ENCODE assay signal across 29 mouse cellular contexts in the genomic region with DNA sequence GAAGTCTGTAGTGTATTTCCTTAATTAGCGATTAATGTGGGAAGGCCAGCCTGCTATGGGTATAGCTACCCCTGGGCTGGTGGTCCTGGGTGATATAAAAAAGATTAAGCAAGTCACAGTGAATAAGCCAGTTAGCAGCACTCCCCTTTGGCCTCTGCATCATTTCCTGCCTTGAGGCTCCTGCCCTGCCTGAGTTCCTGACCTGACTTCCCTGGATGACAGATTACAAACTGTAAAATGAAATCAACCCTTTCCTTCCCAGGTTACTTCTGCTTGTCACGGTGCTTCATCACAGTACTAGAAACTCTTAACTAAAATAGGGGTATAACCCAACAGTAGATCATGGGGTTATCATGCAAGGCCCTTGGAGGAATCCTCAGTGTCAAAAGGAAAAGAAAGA. TPM values are rescaled to one million over a fixed set of nuclear protein-coding genes. Genes with fewer than 3 reads are reported as not detected.
DNase-seq lines count a peak whose midpoint lies in the region; ATAC-seq and TF ChIP-seq lines count a peak whose summit lies in the region.
"Had no signal": no experiment of that assay in that cellular context is flagged by ENCODE, and none has a peak within 500 bp of the region (broad histone marks: within the 10 kb centered on the region; RNA-seq: fewer than 3 reads in every experiment).

No protein-coding gene starts in this region.

- H3K4me3 ChIP-seq in heart, adult 2 months: no peak overlapping the region
- H3K4me3 ChIP-seq in lung, postnatal 0 days (ENCODE audit: low read depth, low read length): no peak overlapping the region
- H3K4me3 ChIP-seq in liver, embryonic 15.5 days (replicated peaks): no peak overlapping the region
- H3K4me3 ChIP-seq: erythroblast, embryonic 14.5 days; hindbrain, embryonic 15.5 days had no signal

- TF ChIP-seq EP300 in heart, adult 2 months (IDR thresholded peaks at IDR 0.05; ENCODE audit: insufficient read depth, low read depth, low read length): no peak
- TF ChIP-seq EP300 in lung, postnatal 0 days (IDR thresholded peaks at IDR 0.05): no peak

- no peaks in the 10 kb centered on the region for H3K9me3 ChIP-seq in lung, postnatal 0 days (ENCODE audit: low read length)
- no peaks in the 10 kb centered on the region for H3K9me3 ChIP-seq in liver, embryonic 15.5 days (replicated peaks)
- H3K9me3 ChIP-seq: G1E; hindbrain, embryonic 15.5 days had no signal

- no peak for ATAC-seq in lung, postnatal 0 days
- no peak for ATAC-seq in liver, embryonic 15.5 days (ENCODE audit: insufficient read depth)
- ATAC-seq in megakaryocyte progenitor cell, adult 5-6 weeks (replicated peaks; ENCODE audit: poor library complexity): peak; percentile 49
- ATAC-seq: forebrain, postnatal 0 days; Patski had no signal

- intact Hi-C loops in heart, adult 2 months (cut with DNase I): no loop called here

- TF ChIP-seq CTCF in heart, adult 2 months (IDR thresholded peaks at IDR 0.05): no peak
- TF ChIP-seq CTCF in lung, postnatal 0 days (IDR thresholded peaks at IDR 0.05): no peak

- peaks cover 7% of the 10 kb centered on the region for H3K79me2 ChIP-seq in heart, adult 2 months (replicated peaks; ENCODE audit: control insufficient read depth, insufficient read depth, low read length)

- H3K4me2 ChIP-seq in lung, postnatal 0 days (replicated peaks; ENCODE audit: low read depth, low read length): no peak overlapping the region
- peak overlapping the region; percentile 21; the same call in 1 of the 2 replicates for H3K4me2 ChIP-seq in liver, embryonic 15.5 days
- H3K4me2 ChIP-seq: heart, embryonic 11.5 days; hindbrain, embryonic 15.5 days had no signal

- H3K4me1 ChIP-seq in heart, adult 2 months (ENCODE audit: control insufficient read depth, insufficient read depth, low read length): peaks cover 15% of the 10 kb centered on the region
- peaks cover 4% of the 10 kb centered on the region; the same call in 1 of the 2 replicates for H3K4me1 ChIP-seq in lung, postnatal 0 days (ENCODE audit: insufficient read depth, low read depth, low read length)
- peaks cover 60% of the 10 kb centered on the region for H3K4me1 ChIP-seq in liver, embryonic 15.5 days (replicated peaks)

- H3K27me3 ChIP-seq in heart, adult 2 months (ENCODE audit: control insufficient read depth, insufficient read depth, low read length): no peaks in the 10 kb centered on the region
- no peaks in the 10 kb centered on the region for H3K27me3 ChIP-seq in lung, postnatal 0 days (replicated peaks; ENCODE audit: insufficient read depth, low read length)
- no peaks in the 10 kb centered on the region for H3K27me3 ChIP-seq in liver, embryonic 15.5 days
- H3K27me3 ChIP-seq: hindbrain, embryonic 15.5 days; Patski had no signal

- no peak overlapping the region for H3K9ac ChIP-seq in heart, adult 2 months (ENCODE audit: low read depth, low read length)
- H3K9ac ChIP-seq in lung, postnatal 0 days (replicated peaks; ENCODE audit: low read depth): no peak overlapping the region
- no peak overlapping the region for H3K9ac ChIP-seq in liver, embryonic 15.5 days
- H3K9ac ChIP-seq: forebrain, postnatal 0 days; hindbrain, embryonic 15.5 days had no signal

- H3K27ac ChIP-seq in heart, adult 2 months: peak overlapping the region; percentile 29; the same call in 1 of the 2 replicates
- no peak overlapping the region for H3K27ac ChIP-seq in lung, postnatal 0 days (ENCODE audit: low read length)
- H3K27ac ChIP-seq in liver, embryonic 15.5 days (replicated peaks): no peak overlapping the region
- H3K27ac ChIP-seq: hindbrain, embryonic 15.5 days; kidney, postnatal 0 days; stomach, postnatal 0 days had no signal

- H3K36me3 ChIP-seq in heart, adult 2 months (ENCODE audit: control insufficient read depth, insufficient read depth, low read length): peaks cover 21% of the 10 kb centered on the region
- no peaks in the 10 kb centered on the region for H3K36me3 ChIP-seq in lung, postnatal 0 days (ENCODE audit: insufficient read depth, low read length)
- H3K36me3 ChIP-seq in liver, embryonic 15.5 days (replicated peaks): no peaks in the 10 kb centered on the region
- H3K36me3 ChIP-seq: hindbrain, embryonic 15.5 days had no signal

- TF ChIP-seq POLR2A in heart, adult 2 months (IDR thresholded peaks at IDR 0.05; ENCODE audit: insufficient read depth, low read depth, low read length): no peak

- 51% methylated on average over 2 of the region's 2 CpGs for WGBS in heart, adult 2 months
- WGBS in lung, postnatal 0 days: 69% methylated on average over 2 of the region's 2 CpGs
- 49% methylated on average over 2 of the region's 2 CpGs for WGBS in liver, embryonic 15.5 days (ENCODE audit: insufficient replicate concordance)

- no peak for DNase-seq in heart, adult 2 months
- DNase-seq in heart, adult 8-10 months (ENCODE audit: low spot score): no peak
- DNase-seq in lung, postnatal 0 days (ENCODE audit: low spot score): peak; percentile 10
- no peak for DNase-seq in lung, postnatal 4 days
- no peak for DNase-seq in right cerebral cortex, adult 18-20 months
- DNase-seq in ovary, postnatal 14 days (ENCODE audit: low spot score): no peak
- DNase-seq: adrenal gland, postnatal 10 days; cerebellum, adult 11-12 months; cerebellum, adult 9-11 months; forebrain, postnatal 0 days; heart, postnatal 4 days; kidney, adult 8-10 months; kidney, postnatal 4 days; layer of hippocampus, postnatal 36 days; left cerebral cortex, postnatal 4 days; lung, adult 2 months; lung, postnatal 14 days; midbrain, embryonic 14.5 days; retina, postnatal 1 day; right cerebral cortex, postnatal 4 days had no signal

RNA-seq across cellular contexts. Expression of gene Ptpn12, which starts 10.2 kb away (rescaled TPM):
- total RNA-seq in heart, adult 2 months (2021): 10 to 100 TPM; 28.8 to 29.0 TPM
- 24.8 and 35.3 TPM in 2 replicates for polyA plus RNA-seq in heart, adult 2 months (2012; rRNA removed)
- 10 to 100 TPM; 27.1 to 32.0 (median 27.8) TPM for total RNA-seq in heart, adult 8-10 months (2022)
- polyA plus RNA-seq in lung, postnatal 0 days (2015; fragmentation: Nextera tagmentation; extraction: Ambion mirVana): 31.1 and 35.1 TPM in 2 replicates
- 10.7 and 10.9 TPM in 2 replicates for polyA plus RNA-seq in liver, embryonic 15.5 days (2015; fragmentation: Nextera tagmentation; extraction: Ambion mirVana)
- total RNA-seq in megakaryocyte progenitor cell, adult 5-6 weeks (2015): 63.4 and 71.3 TPM in 2 replicates
- 24.4 and 25.0 TPM in 2 replicates for total RNA-seq in megakaryocyte progenitor cell, adult 5-6 weeks (2017)
